ENCODE assay signal across 8 mouse cellular contexts in the genomic region with DNA sequence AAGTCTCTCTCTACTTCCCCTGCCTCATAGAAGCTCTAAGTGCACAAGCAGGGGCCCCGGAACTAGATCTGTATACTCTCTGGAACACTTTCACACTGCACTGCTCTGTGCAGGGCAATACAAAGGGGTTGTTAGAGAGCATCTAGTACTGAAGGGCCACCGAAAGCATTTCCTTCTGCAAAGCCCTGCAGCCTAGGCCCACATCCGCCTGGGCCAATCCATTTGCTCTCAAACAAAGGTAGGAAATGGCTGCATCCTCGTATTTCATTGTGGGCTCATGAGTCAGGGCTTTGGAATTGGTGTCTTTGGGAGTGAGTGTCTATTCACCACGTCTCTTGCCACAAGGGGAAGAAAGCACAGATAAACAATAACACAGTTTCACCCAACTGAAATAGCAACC.
DNase-seq lines count a peak whose midpoint lies in the region; ATAC-seq lines count a peak whose summit lies in the region.

No protein-coding gene starts in this region.

- no peak overlapping the region for H3K4me3 ChIP-seq in hindbrain, embryonic 16.5 days (ENCODE audit: low read length)
- H3K4me3 ChIP-seq in hindbrain, embryonic 10.5 days: no peak overlapping the region
- no peak overlapping the region for H3K4me3 ChIP-seq in intestine, embryonic 16.5 days (ENCODE audit: low read length)
- no peak overlapping the region for H3K4me3 ChIP-seq in lung, embryonic 16.5 days (ENCODE audit: low read length)

- peaks cover 13% of the 10 kb centered on the region for H3K4me1 ChIP-seq in hindbrain, embryonic 16.5 days (ENCODE audit: control insufficient read depth, insufficient read depth, low read depth, low read length)
- H3K4me1 ChIP-seq in hindbrain, embryonic 10.5 days (replicated peaks): no peaks in the 10 kb centered on the region; the same call in 1 of the 2 replicates
- H3K4me1 ChIP-seq in intestine, embryonic 16.5 days (ENCODE audit: control insufficient read depth, insufficient read depth, low read length): peaks cover 22% of the 10 kb centered on the region
- H3K4me1 ChIP-seq in lung, embryonic 16.5 days (replicated peaks; ENCODE audit: control insufficient read depth, insufficient read depth, low read length): peaks cover 62% of the 10 kb centered on the region

- H3K9me3 ChIP-seq in hindbrain, embryonic 16.5 days (ENCODE audit: control insufficient read depth, low read length): no peaks in the 10 kb centered on the region
- no peaks in the 10 kb centered on the region for H3K9me3 ChIP-seq in hindbrain, embryonic 10.5 days
- H3K9me3 ChIP-seq in intestine, embryonic 16.5 days (ENCODE audit: control insufficient read depth, low read length): no peaks in the 10 kb centered on the region
- H3K9me3 ChIP-seq in lung, embryonic 16.5 days (ENCODE audit: control insufficient read depth, low read length): no peaks in the 10 kb centered on the region

- 0 out of 2 replicates have a peak, but pooled peaks have one; percentile 31 for ATAC-seq in hindbrain, embryonic 16.5 days
- ATAC-seq in intestine, embryonic 16.5 days: peak; percentile 63
- peak; percentile 35 for ATAC-seq in lung, embryonic 16.5 days (ENCODE audit: low read depth)

- WGBS in hindbrain, embryonic 16.5 days: 47% methylated on average over 5 of the region's 5 CpGs
- 63% methylated on average over 5 of the region's 5 CpGs for WGBS in hindbrain, embryonic 10.5 days
- 49% methylated on average over 5 of the region's 5 CpGs for WGBS in intestine, embryonic 16.5 days
- WGBS in lung, embryonic 16.5 days: 31% methylated on average over 5 of the region's 5 CpGs

- no peak overlapping the region for H3K4me2 ChIP-seq in hindbrain, embryonic 16.5 days (ENCODE audit: low read length)
- no peak overlapping the region for H3K4me2 ChIP-seq in intestine, embryonic 16.5 days (ENCODE audit: low read depth, low read length)
- H3K4me2 ChIP-seq in lung, embryonic 16.5 days (ENCODE audit: low read depth, low read length): 0 out of 2 replicates have a peak overlapping the region, but pooled peaks have one; percentile 2

- no peak overlapping the region for H3K9ac ChIP-seq in hindbrain, embryonic 16.5 days (ENCODE audit: low read depth, low read length)
- no peak overlapping the region for H3K9ac ChIP-seq in intestine, embryonic 16.5 days (ENCODE audit: low read depth, low read length)
- H3K9ac ChIP-seq in lung, embryonic 16.5 days (ENCODE audit: low read length): 0 out of 2 replicates have a peak overlapping the region, but pooled peaks have one; percentile 3

- H3K27ac ChIP-seq in hindbrain, embryonic 16.5 days (ENCODE audit: low read depth, low read length): no peak overlapping the region
- H3K27ac ChIP-seq in hindbrain, embryonic 10.5 days: no peak overlapping the region
- H3K27ac ChIP-seq in intestine, embryonic 16.5 days (ENCODE audit: low read length): 0 out of 2 replicates have a peak overlapping the region, but pooled peaks have one; percentile 20
- H3K27ac ChIP-seq in lung, embryonic 16.5 days (ENCODE audit: low read length): peak overlapping the region; percentile 69

- H3K36me3 ChIP-seq in hindbrain, embryonic 16.5 days (ENCODE audit: control insufficient read depth, insufficient read depth, low read length): no peaks in the 10 kb centered on the region
- no peaks in the 10 kb centered on the region for H3K36me3 ChIP-seq in hindbrain, embryonic 10.5 days
- no peaks in the 10 kb centered on the region for H3K36me3 ChIP-seq in intestine, embryonic 16.5 days (ENCODE audit: control insufficient read depth, insufficient read depth, low read length)
- H3K36me3 ChIP-seq in lung, embryonic 16.5 days (ENCODE audit: control insufficient read depth, insufficient read depth, low read length): peaks cover under 1% of the 10 kb centered on the region; the same call in 1 of the 2 replicates

- no peak for DNase-seq in hindbrain, embryonic 10.5 days (ENCODE audit: low spot score)
- peak; percentile 39 for DNase-seq in embryo, embryonic 10.5 days (ENCODE audit: low spot score)
- no peak for DNase-seq in testis, postnatal 10 days (ENCODE audit: low spot score)
- DNase-seq in cerebellum, postnatal 4 days (ENCODE audit: low spot score in 2 of 2): no peak
- no peak for DNase-seq in left cerebral cortex, postnatal 25 days (ENCODE audit: low spot score in 2 of 2)

- H3K27me3 ChIP-seq in hindbrain, embryonic 16.5 days (replicated peaks; ENCODE audit: control insufficient read depth, insufficient read depth, low read length): no peaks in the 10 kb centered on the region
- no peaks in the 10 kb centered on the region for H3K27me3 ChIP-seq in hindbrain, embryonic 10.5 days (ENCODE audit: insufficient read depth, poor library complexity, severe bottlenecking)
- H3K27me3 ChIP-seq in intestine, embryonic 16.5 days (replicated peaks; ENCODE audit: control insufficient read depth, insufficient read depth, low read length): no peaks in the 10 kb centered on the region
- H3K27me3 ChIP-seq in lung, embryonic 16.5 days (ENCODE audit: control insufficient read depth, insufficient read depth, low read depth, low read length): no peaks in the 10 kb centered on the region

- intact Hi-C loops in left cerebral cortex, postnatal 25 days (cut with DNase I): no loop called here

Comparison
In these comparisons a context has a peak if more than half of its experiments do, and no peak if none do; other contexts are left out.
1. H3K27ac ChIP-seq: peak in intestine, embryonic 16.5 days (single experiment) and lung, embryonic 16.5 days (single experiment); none in hindbrain, embryonic 16.5 days (single experiment) and hindbrain, embryonic 10.5 days (single experiment).
2. Peak in every context shown above with its lines, with median percentiles within 50 percentile points of each other: ATAC-seq.